Mouse (Mus musculus) embryonic facial prominence, embryonic 12.5 days (tissue): ENCODE measurements around the gene Olfr1380. TPM values are rescaled to one million over a fixed set of nuclear protein-coding genes. Genes with fewer than 3 reads are reported as not detected.
"Not testable (repeated sequence)": the region's sequence is repeated elsewhere in the genome, so short reads cannot be mapped to it uniquely, and the experiment has no call there.

Source experiments
- ATAC-seq: fragments of 200-750 bp; cut with Nextera tagmentation; 2 replicates; pipeline ENCODE4 v1.8.0; 2017; ENCODE audit not compliant: insufficient number of reproducible peaks, insufficient read depth, low FRiP score, low TSS enrichment
- H3K27ac ChIP-seq: fragments of 300-500 bp; sonication (generic); 2 replicates; pipeline ENCODE4 v1.5.1; 2016; ENCODE audit warnings: mild to moderate bottlenecking
- H3K27me3 ChIP-seq: fragments of 300-500 bp; sonication (generic); 2 replicates; pipeline ENCODE4 v1.6.1; 2016; ENCODE audit warnings: mild to moderate bottlenecking, moderate library complexity
- H3K36me3 ChIP-seq: fragments of 300-500 bp; sonication (generic); 2 replicates; pipeline ENCODE4 v1.6.1; 2016; ENCODE audit warnings: mild to moderate bottlenecking
- H3K4me1 ChIP-seq: fragments of 300-500 bp; sonication (generic); 2 replicates; pipeline ENCODE4 v1.6.1; 2016
- H3K4me2 ChIP-seq: fragments of 300-500 bp; sonication (generic); replicated peaks from 2 replicates; pipeline ENCODE4 v1.6.1; 2016; ENCODE audit warnings: mild to moderate bottlenecking, moderate library complexity
- H3K4me3 ChIP-seq: fragments of 300-500 bp; sonication (generic); 2 replicates; pipeline ENCODE4 v1.5.1; 2016; ENCODE audit warnings: mild to moderate bottlenecking
- H3K9ac ChIP-seq: fragments of 300-500 bp; sonication (generic); 2 replicates; pipeline ENCODE4 v1.6.1; 2016; ENCODE audit warnings: mild to moderate bottlenecking, moderate library complexity
- H3K9me3 ChIP-seq: fragments of 300-500 bp; sonication (generic); 2 replicates; pipeline ENCODE4 v1.6.1; 2016; ENCODE audit warnings: mild to moderate bottlenecking, moderate library complexity
- WGBS: fragments of 180-500 bp; shearing (Covaris S2); methylation state at CpG from one replicate; pipeline ENCODE4 v1.1.7; 2016; 5-methylcytosine and 5-hydroxymethylcytosine counted together
- polyA plus RNA-seq: library from polyadenylated mRNA; unstranded; fragments of >200 nt; fragmentation: Nextera tagmentation; extraction: Ambion mirVana; gene quantifications from 2 replicates; pipeline ENCODE4 v1.2.1, GENCODE M21; 2016

Gene Olfr1380
- polyA plus RNA-seq, 1 experiment from 2014 or later, result not detected

DNA sequence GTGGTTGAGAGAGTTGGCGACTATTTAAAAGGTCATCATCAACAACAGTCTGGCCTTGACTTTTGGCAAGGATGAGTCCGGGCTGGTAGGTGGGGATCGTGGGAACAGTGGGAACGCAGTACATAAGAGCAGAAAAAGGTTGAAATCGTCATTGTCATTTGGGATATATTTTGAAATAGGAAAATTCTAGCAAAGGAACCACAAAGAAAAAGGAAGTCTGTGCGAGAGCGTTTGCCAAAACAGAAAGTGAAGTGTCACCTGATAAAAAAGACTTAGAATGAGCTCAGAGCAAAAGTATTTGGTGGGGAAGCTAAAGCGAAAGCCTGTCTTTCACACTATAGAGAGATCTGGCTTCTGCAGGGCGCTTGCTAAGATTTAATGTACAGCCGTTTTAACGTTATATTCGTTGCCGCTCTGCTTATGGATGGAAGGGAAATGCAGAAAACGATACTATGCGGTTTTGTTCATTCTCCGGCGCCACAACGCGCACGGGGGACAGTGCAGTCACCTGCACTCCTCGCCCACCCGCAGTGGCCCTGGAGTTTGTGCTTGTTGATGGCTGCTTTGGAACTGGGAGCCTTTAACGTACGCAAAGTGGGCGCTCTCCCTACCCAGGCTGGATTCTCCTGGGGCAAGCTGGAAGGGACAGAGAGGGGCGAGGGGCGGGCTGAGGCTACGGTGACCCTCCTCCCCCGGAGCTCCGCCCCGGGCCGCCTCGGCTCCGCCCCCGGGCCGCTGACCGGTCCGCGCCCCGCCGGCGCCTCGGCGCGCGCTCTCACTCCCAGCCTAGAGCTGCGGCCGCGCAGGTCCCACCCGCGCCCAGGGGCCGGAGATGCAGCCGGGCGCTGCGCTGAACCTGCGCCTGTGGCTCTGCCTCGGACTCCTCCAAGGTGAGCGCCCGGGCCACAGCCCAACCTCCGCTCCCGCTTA is 52.5 kb downstream of the Olfr1380 start, which contains the start of gene Flt4:
TSS of gene Flt4 (plus strand) at position 326 of the 930 bp plus-strand sequence.
- 6% methylated on average over 47 of the region's 61 CpGs for WGBS
- H3K9ac ChIP-seq, H3K9me3 ChIP-seq, H3K4me1 ChIP-seq, H3K27ac ChIP-seq, H3K36me3 ChIP-seq: not testable (repeated sequence)
- Histone ChIP-seq H3K4me3 (peak within 1 kb of the TSS; percentile 43), H3K4me2 (peak within 1 kb of the TSS; percentile 65), H3K27me3 (peaks cover 54% of the 10 kb centered on the region)
- ATAC-seq, result peak; percentile 49; the same call in 1 of the 2 replicates

GRCm38 (mm10) chr11:49609868-49610824 is 53.5 kb downstream of the Olfr1380 start:
- not testable (repeated sequence) for H3K9me3 ChIP-seq, H3K36me3 ChIP-seq, H3K4me1 ChIP-seq, H3K9ac ChIP-seq, H3K27ac ChIP-seq
- peak overlapping the region; percentile 65 for H3K4me2 ChIP-seq
- H3K4me3 ChIP-seq, result peak overlapping the region; percentile 43
- 0 out of 2 replicates have a peak, but pooled peaks have one; percentile 12 for ATAC-seq
- peaks cover 61% of the 10 kb centered on the region for H3K27me3 ChIP-seq
- WGBS, result 1% methylated on average over 52 of the region's 52 CpGs

- not testable (repeated sequence) for H3K9me3 ChIP-seq, H3K27ac ChIP-seq, H3K9ac ChIP-seq, H3K36me3 ChIP-seq, H3K4me1 ChIP-seq, ATAC-seq, H3K4me3 ChIP-seq
- H3K4me2 ChIP-seq, result peak overlapping the region; percentile 5; the same call in 1 of the 2 replicates
- peaks cover 61% of the 10 kb centered on the region for H3K27me3 ChIP-seq
- 23% methylated on average over 3 of the region's 3 CpGs for WGBS
Observed at GRCm38 (mm10) chr11:49611349-49611748, 54.7 kb downstream of the Olfr1380 start.

DNA sequence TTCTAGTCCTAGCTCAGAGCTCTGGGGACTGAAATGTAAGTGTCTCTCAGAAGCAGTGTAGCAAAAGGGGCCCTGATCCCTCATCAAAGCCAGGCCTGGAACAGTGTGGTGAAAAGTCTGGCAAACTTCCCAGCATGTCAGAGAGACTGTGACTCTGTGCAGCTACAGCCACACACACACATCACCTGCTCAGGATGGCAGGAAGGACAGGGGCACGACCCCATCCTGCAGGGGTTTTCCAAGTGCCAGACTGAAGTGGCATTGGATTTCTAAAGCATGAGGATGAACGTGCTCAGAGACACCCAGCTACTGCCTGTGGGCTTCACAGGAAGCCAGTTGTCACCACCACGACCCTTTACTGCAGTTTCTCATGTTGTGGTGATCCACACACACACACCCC is 55.5 kb downstream of the Olfr1380 start:
- H3K9ac ChIP-seq, result no peak overlapping the region
- ATAC-seq, result no peak
- H3K9me3 ChIP-seq, result no peaks in the 10 kb centered on the region
- H3K36me3 ChIP-seq, result no peaks in the 10 kb centered on the region
- H3K27me3 ChIP-seq, result peaks cover 59% of the 10 kb centered on the region
- no peak overlapping the region for H3K27ac ChIP-seq
- no peak overlapping the region for H3K4me2 ChIP-seq
- H3K4me1 ChIP-seq, result no peaks in the 10 kb centered on the region
- 46% methylated on average over 3 of the region's 3 CpGs for WGBS
- H3K4me3 ChIP-seq, result no peak overlapping the region

DNA sequence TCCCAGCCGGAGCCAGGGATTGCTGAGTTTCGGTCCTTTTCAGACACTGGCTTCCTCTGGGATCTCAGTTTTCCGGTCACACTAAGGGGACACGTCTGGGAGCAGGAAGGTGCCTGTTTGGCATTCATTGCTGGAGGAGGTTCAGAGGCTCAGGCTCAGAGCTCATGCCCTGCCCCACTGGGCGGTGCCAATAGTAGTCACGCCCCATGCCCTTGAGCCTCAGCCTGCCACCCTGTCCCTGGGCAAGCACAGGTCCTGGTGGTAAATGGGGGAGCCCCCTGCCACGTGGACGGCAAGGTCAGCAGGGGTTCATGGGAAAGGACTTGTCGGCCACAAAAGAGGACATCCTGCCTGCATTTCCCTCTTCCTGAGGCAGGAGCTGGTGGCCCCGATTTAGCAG is 56.7 kb downstream of the Olfr1380 start:
- ATAC-seq, result no peak

More for the DNA sequence above, 56.7 kb downstream of the Olfr1380 start:
- Histone ChIP-seq H3K4me3 (no peak overlapping the region), H3K27ac (no peak overlapping the region), H3K9ac (no peak overlapping the region), H3K4me1 (no peaks in the 10 kb centered on the region), H3K4me2 (no peak overlapping the region), H3K36me3 (no peaks in the 10 kb centered on the region), H3K9me3 (no peaks in the 10 kb centered on the region), H3K27me3 (peaks cover 48% of the 10 kb centered on the region)
- 8% methylated on average over 10 of the region's 10 CpGs for WGBS

Other genes with a start within 250 kb of the Olfr1380 start
- not detected in 2 replicates for gene Olfr1391, start 234.1 kb upstream of the Olfr1380 start, polyA plus RNA-seq
- not detected in 2 replicates for gene Olfr1390, start 221.7 kb upstream of the Olfr1380 start, polyA plus RNA-seq
- gene Olfr1389, start 133.8 kb upstream of the Olfr1380 start, polyA plus RNA-seq, result not detected in 2 replicates
- 0.14 and 0.19 TPM in 2 replicates for gene Olfr1388, start 120.3 kb upstream of the Olfr1380 start, polyA plus RNA-seq
- gene Olfr1387, start 101.5 kb upstream of the Olfr1380 start, polyA plus RNA-seq, result not detected in 2 replicates
- gene Olfr1386, start 91.8 kb upstream of the Olfr1380 start, polyA plus RNA-seq, result not detected in 2 replicates
- gene Olfr1385, start 67.8 kb upstream of the Olfr1380 start, polyA plus RNA-seq, result not detected in 2 replicates
- gene Olfr1384, start 50.2 kb upstream of the Olfr1380 start, polyA plus RNA-seq, result not detected in 2 replicates
- not detected in 2 replicates for gene Olfr1383, start 37.2 kb upstream of the Olfr1380 start, polyA plus RNA-seq
- gene Olfr1382, start 28.6 kb upstream of the Olfr1380 start, polyA plus RNA-seq, result not detected in 2 replicates
- not detected in 2 replicates for gene Olfr1381, start 13.4 kb upstream of the Olfr1380 start, polyA plus RNA-seq
- 5.1 and 5.4 TPM in 2 replicates for gene Flt4, start 52.4 kb downstream of the Olfr1380 start, polyA plus RNA-seq
- gene Scgb3a1, start 106.7 kb downstream of the Olfr1380 start, polyA plus RNA-seq, result not detected in 2 replicates
- gene Cnot6, start 155.8 kb downstream of the Olfr1380 start, polyA plus RNA-seq, result 85.9 and 90.0 TPM in 2 replicates
- gene Gfpt2, start 237.3 kb downstream of the Olfr1380 start, polyA plus RNA-seq, result 25.3 and 27.5 TPM in 2 replicates